Comparison of ENCODE assay signal across 15 mouse cellular contexts in genomic region chr7:47042823-47043490, GRCm38 (mm10). TPM values are rescaled to one million over a fixed set of nuclear protein-coding genes. Genes with fewer than 3 reads are reported as not detected.
A peak's percentile ranks its signal among the peaks of the same experiment; 100 is the strongest.
DNase-seq lines count a peak whose midpoint lies in the region; ATAC-seq and TF ChIP-seq lines count a peak whose summit lies in the region.
"Had no signal": no experiment of that assay in that cellular context is flagged by ENCODE, and none has a peak within 500 bp of the region (broad histone marks: within the 10 kb centered on the region; RNA-seq: fewer than 3 reads in every experiment).

No protein-coding gene starts in this region.

- peak; percentile 14 for DNase-seq in embryo, embryonic 11 days
- no peak for DNase-seq in embryo, embryonic 9.5 days (ENCODE audit: extremely low spot score)
- peak; percentile 55 for DNase-seq in lung, postnatal 10 days
- no peak for DNase-seq in lung, postnatal 25 days (ENCODE audit: low spot score)
- DNase-seq in kidney, postnatal 25 days = peak; percentile 31 to 47
- DNase-seq in yolk sac, embryonic 10.5 days (ENCODE audit: low spot score) = peak; percentile 69
- no peak for DNase-seq in cerebellum, adult 2 months
- no peak for DNase-seq in forebrain, embryonic 14.5 days (ENCODE audit: low spot score)
- DNase-seq: cerebellum, adult 11-12 months; forebrain, postnatal 0 days had no signal

- no peak overlapping the region for H3K27ac ChIP-seq in cerebellum, adult 2 months (ENCODE audit: insufficient read depth, low read length)
- H3K27ac ChIP-seq in forebrain, embryonic 14.5 days (ENCODE audit: low read depth, low read length) = no peak overlapping the region
- H3K27ac ChIP-seq: macrophage; neural tube, embryonic 12.5 days had no signal

- TF ChIP-seq CTCF in cerebellum, adult 2 months (IDR thresholded peaks at IDR 0.05; ENCODE audit: borderline replicate concordance, insufficient read depth, low read depth, low read length) = no peak

- no peaks in the 10 kb centered on the region for H3K4me1 ChIP-seq in cerebellum, adult 2 months (ENCODE audit: control insufficient read depth, insufficient read depth, low read length)
- H3K4me1 ChIP-seq in forebrain, embryonic 14.5 days (ENCODE audit: control insufficient read depth, insufficient read depth, low read length) = no peaks in the 10 kb centered on the region
- H3K4me1 ChIP-seq: neural tube, embryonic 12.5 days had no signal

- ATAC-seq in forebrain, embryonic 14.5 days = no peak
- ATAC-seq: forebrain, postnatal 0 days had no signal

- no peak overlapping the region for H3K4me3 ChIP-seq in cerebellum, adult 2 months (replicated peaks; ENCODE audit: insufficient read depth, low read depth, low read length)
- H3K4me3 ChIP-seq in forebrain, embryonic 14.5 days (ENCODE audit: low read depth, low read length) = no peak overlapping the region
- H3K4me3 ChIP-seq: neural tube, embryonic 12.5 days had no signal

- H3K4me2 ChIP-seq in forebrain, embryonic 14.5 days (ENCODE audit: low read length) = no peak overlapping the region
- H3K4me2 ChIP-seq: neural tube, embryonic 12.5 days had no signal

- no peaks in the 10 kb centered on the region for H3K36me3 ChIP-seq in forebrain, embryonic 14.5 days (ENCODE audit: control insufficient read depth, insufficient read depth, low read length)
- H3K36me3 ChIP-seq: neural tube, embryonic 12.5 days had no signal

- H3K9me3 ChIP-seq in forebrain, embryonic 14.5 days (replicated peaks; ENCODE audit: control insufficient read depth, low read length) = no peaks in the 10 kb centered on the region
- H3K9me3 ChIP-seq: neural tube, embryonic 12.5 days had no signal

- no peak for TF ChIP-seq POLR2A in cerebellum, adult 2 months (IDR thresholded peaks at IDR 0.05; ENCODE audit: borderline replicate concordance, insufficient read depth, low read length)

- no peak overlapping the region for H3K9ac ChIP-seq in forebrain, embryonic 14.5 days (ENCODE audit: low read length)
- H3K9ac ChIP-seq: forebrain, postnatal 0 days; neural tube, embryonic 12.5 days had no signal

- WGBS in cerebellum, adult 2 months = 46% methylated on average over 6 of the region's 6 CpGs
- WGBS in forebrain, embryonic 14.5 days = 48% methylated on average over 6 of the region's 6 CpGs

- no peaks in the 10 kb centered on the region for H3K27me3 ChIP-seq in cerebellum, adult 2 months (ENCODE audit: control insufficient read depth, insufficient read depth, low read length)
- H3K27me3 ChIP-seq in forebrain, embryonic 14.5 days (replicated peaks; ENCODE audit: control insufficient read depth, insufficient read depth, low read length) = 0 out of 2 replicates have a peak, but pooled peaks cover 4% of the 10 kb centered on the region
- H3K27me3 ChIP-seq: neural tube, embryonic 12.5 days had no signal

RNA-seq across cellular contexts. Expression of gene Tmem86a, which starts 7.4 kb away (rescaled TPM):
- 18.1 and 19.0 TPM in 2 replicates for polyA plus RNA-seq in cerebellum, adult 2 months (2012; rRNA removed)
- polyA plus RNA-seq in forebrain, embryonic 14.5 days (2014; fragmentation: Nextera tagmentation; extraction: Ambion mirVana) = 22.0 and 24.1 TPM in 2 replicates

RNA-seq across cellular contexts. Expression of gene Spty2d1, which starts 34.7 kb away (rescaled TPM):
- polyA plus RNA-seq in cerebellum, adult 2 months (2012; rRNA removed) = 11.2 and 11.3 TPM in 2 replicates
- polyA plus RNA-seq in forebrain, embryonic 14.5 days (2014; fragmentation: Nextera tagmentation; extraction: Ambion mirVana) = 7.8 and 9.3 TPM in 2 replicates

RNA-seq across cellular contexts. Expression of gene Gm9999, which starts 59.6 kb away (rescaled TPM):
- not detected in 2 replicates for polyA plus RNA-seq in cerebellum, adult 2 months (2012; rRNA removed)
- not detected in 2 replicates for polyA plus RNA-seq in forebrain, embryonic 14.5 days (2014; fragmentation: Nextera tagmentation; extraction: Ambion mirVana)
- polyA plus RNA-seq: C2C12; forebrain, postnatal 0 days; large intestine, adult 2 months; macrophage; neural tube, embryonic 12.5 days; spleen, adult 2 months had no signal

Comparison
In these comparisons a context has a peak if more than half of its experiments do, and no peak if none do; other contexts are left out.
1. DNase-seq: peak in embryo, embryonic 11 days (single experiment), lung, postnatal 10 days (single experiment), kidney, postnatal 25 days (2 of 2) and yolk sac, embryonic 10.5 days (single experiment); none in embryo, embryonic 9.5 days (single experiment), lung, postnatal 25 days (single experiment), cerebellum, adult 2 months (0 of 2) and forebrain, embryonic 14.5 days (single experiment).